Comparison of ENCODE assay signal across 8 mouse cellular contexts in the genomic region with DNA sequence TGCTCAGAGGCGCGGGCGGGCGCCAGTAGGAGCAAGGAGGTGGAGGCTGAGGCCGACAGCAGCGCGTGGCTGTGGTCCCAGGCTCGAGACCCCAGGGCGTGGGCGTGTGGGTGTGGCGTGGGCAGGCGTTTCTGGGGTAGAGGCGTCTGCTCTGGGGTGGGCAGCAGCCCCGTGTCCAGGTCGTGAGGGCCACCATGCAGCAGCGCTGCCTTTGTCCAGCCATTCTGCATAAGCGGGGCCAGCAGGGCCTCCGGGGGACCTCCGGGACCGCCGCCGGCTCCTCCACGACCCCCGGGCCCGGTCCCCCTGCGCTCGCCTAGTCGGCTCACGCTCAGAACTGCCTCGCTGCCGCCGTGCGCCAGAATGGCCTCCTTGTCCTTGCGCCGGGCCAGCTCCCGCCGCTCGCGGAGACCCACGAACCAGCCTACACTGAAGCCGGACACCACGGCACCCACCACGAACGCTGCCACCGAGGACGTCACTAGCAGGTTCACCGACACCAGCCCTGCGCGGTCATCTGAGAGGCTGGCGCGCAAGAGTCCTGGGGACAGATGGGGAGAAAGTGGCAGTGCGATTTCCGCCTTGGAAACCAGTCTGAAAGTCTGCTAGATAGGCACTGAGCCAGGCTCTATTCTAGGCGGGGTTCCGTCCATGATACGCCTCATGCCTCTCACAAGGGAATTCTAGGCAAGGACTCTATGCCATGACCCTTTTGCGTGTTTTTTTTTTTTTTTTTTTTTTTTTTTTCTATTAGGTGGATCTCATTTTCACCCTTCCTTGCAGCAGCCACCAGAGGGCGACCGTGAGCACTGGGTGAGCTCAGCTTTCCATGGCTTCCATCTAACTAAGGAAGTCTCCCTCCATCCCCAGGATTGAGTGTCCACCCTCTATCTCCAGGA. TPM values are rescaled to one million over a fixed set of nuclear protein-coding genes. Genes with fewer than 3 reads are reported as not detected.
A peak's percentile ranks its signal among the peaks of the same experiment; 100 is the strongest.
DNase-seq lines count a peak whose midpoint lies in the region; ATAC-seq lines count a peak whose summit lies in the region.

No protein-coding gene starts in this region.

- H3K27me3 ChIP-seq in kidney, embryonic 15.5 days = peaks cover 58% of the 10 kb centered on the region
- peaks cover 44% of the 10 kb centered on the region for H3K27me3 ChIP-seq in stomach, embryonic 15.5 days (replicated peaks)

- WGBS in kidney, embryonic 15.5 days = 12% methylated on average over 59 of the region's 59 CpGs
- 13% methylated on average over 59 of the region's 59 CpGs for WGBS in stomach, embryonic 15.5 days

- H3K9ac ChIP-seq in kidney, embryonic 15.5 days = peak overlapping the region; percentile 50
- H3K9ac ChIP-seq in stomach, embryonic 15.5 days = peak overlapping the region; percentile 20

- H3K27ac ChIP-seq in kidney, embryonic 15.5 days = no peak overlapping the region
- no peak overlapping the region for H3K27ac ChIP-seq in stomach, embryonic 15.5 days

- peak overlapping the region; percentile 49 for H3K4me3 ChIP-seq in kidney, embryonic 15.5 days (replicated peaks)
- H3K4me3 ChIP-seq in stomach, embryonic 15.5 days (replicated peaks) = peak overlapping the region; percentile 45

- peak; percentile 31; the same call in 1 of the 2 replicates for ATAC-seq in granulocyte monocyte progenitor cell, adult 5-6 weeks (replicated peaks; ENCODE audit: poor library complexity, severe bottlenecking)
- no peak for ATAC-seq in kidney, embryonic 15.5 days (replicated peaks; ENCODE audit: low FRiP score)
- peak; percentile 7; the same call in 1 of the 2 replicates for ATAC-seq in stomach, embryonic 15.5 days (ENCODE audit: insufficient read depth, low FRiP score, low read depth)

- H3K36me3 ChIP-seq in kidney, embryonic 15.5 days = no peaks in the 10 kb centered on the region
- H3K36me3 ChIP-seq in stomach, embryonic 15.5 days = no peaks in the 10 kb centered on the region

- peak overlapping the region; percentile 90 for H3K4me2 ChIP-seq in kidney, embryonic 15.5 days
- H3K4me2 ChIP-seq in stomach, embryonic 15.5 days = peak overlapping the region; percentile 78

- peak; percentile 70 to 82 for DNase-seq in adrenal gland, adult (ENCODE audit: inconsistent age in 2 of 2, low spot score in 1 of 2)
- DNase-seq in adrenal gland, postnatal 4 days (ENCODE audit: low spot score in 2 of 2) = no peak
- peak; percentile 49 for DNase-seq in A20 (ENCODE audit: low read depth, low spot score)
- DNase-seq in c-Kit-positive CD71-positive TER-119-positive erythroid progenitor cells, embryonic 14.5 days (ENCODE audit: low spot score) = peak; percentile 61
- DNase-seq in lung, postnatal 36 days = peak; percentile 62

- H3K4me1 ChIP-seq in kidney, embryonic 15.5 days = peaks cover 26% of the 10 kb centered on the region
- peaks cover 23% of the 10 kb centered on the region for H3K4me1 ChIP-seq in stomach, embryonic 15.5 days

- H3K9me3 ChIP-seq in kidney, embryonic 15.5 days (replicated peaks) = peaks cover 6% of the 10 kb centered on the region; the same call in 1 of the 2 replicates
- no peaks in the 10 kb centered on the region for H3K9me3 ChIP-seq in stomach, embryonic 15.5 days

RNA-seq across cellular contexts. Expression of a gene that starts 2.8 kb away (rescaled TPM):
- 10 to 100 TPM in 1 of 2 experiments, 1 to 10 TPM in 1; 5.5 to 10.1 TPM for total RNA-seq in adrenal gland, postnatal 4 days (2021)
- 0.45 and 0.96 TPM in 2 replicates for total RNA-seq in granulocyte monocyte progenitor cell, adult 5-6 weeks (2014; fragmentation: Nextera tagmentation)
- total RNA-seq in granulocyte monocyte progenitor cell, adult 5-6 weeks (2017) = 0.69 and 2.6 TPM in 2 replicates
- 0.39 and 0.53 TPM in 2 replicates for polyA plus RNA-seq in kidney, embryonic 15.5 days (2015; fragmentation: Nextera tagmentation; extraction: Ambion mirVana)
- polyA plus RNA-seq in stomach, embryonic 15.5 days (2015; fragmentation: Nextera tagmentation; extraction: Ambion mirVana) = 0.52 and 1.6 TPM in 2 replicates

RNA-seq across cellular contexts. Expression of a gene that starts 7.2 kb away (rescaled TPM):
- 10 to 100 TPM; 23.1 to 30.6 TPM for total RNA-seq in adrenal gland, postnatal 4 days (2021)
- not detected in 2 replicates for total RNA-seq in granulocyte monocyte progenitor cell, adult 5-6 weeks (2014; fragmentation: Nextera tagmentation)
- 0.09 TPM in 1 of 2 replicates, not detected in the other for total RNA-seq in granulocyte monocyte progenitor cell, adult 5-6 weeks (2017)
- polyA plus RNA-seq in kidney, embryonic 15.5 days (2015; fragmentation: Nextera tagmentation; extraction: Ambion mirVana) = 1.5 and 1.9 TPM in 2 replicates
- polyA plus RNA-seq in stomach, embryonic 15.5 days (2015; fragmentation: Nextera tagmentation; extraction: Ambion mirVana) = 0.42 and 0.59 TPM in 2 replicates

RNA-seq across cellular contexts. Expression of a gene that starts 15.0 kb away (rescaled TPM):
- 10 to 100 TPM; 29.9 to 37.0 TPM for total RNA-seq in adrenal gland, postnatal 4 days (2021)
- total RNA-seq in granulocyte monocyte progenitor cell, adult 5-6 weeks (2014; fragmentation: Nextera tagmentation) = not detected in 2 replicates
- total RNA-seq in granulocyte monocyte progenitor cell, adult 5-6 weeks (2017) = not detected in 2 replicates
- 0.08 and 0.12 TPM in 2 replicates for polyA plus RNA-seq in kidney, embryonic 15.5 days (2015; fragmentation: Nextera tagmentation; extraction: Ambion mirVana)
- 0.36 TPM in 2 replicates for polyA plus RNA-seq in stomach, embryonic 15.5 days (2015; fragmentation: Nextera tagmentation; extraction: Ambion mirVana)

RNA-seq across cellular contexts. Expression of a gene that starts 15.5 kb away (rescaled TPM):
- total RNA-seq in adrenal gland, postnatal 4 days (2021) = 10 to 100 TPM in 1 of 2 experiments, 1 to 10 TPM in 1; 9.6 to 12.2 TPM
- 4.3 and 5.1 TPM in 2 replicates for total RNA-seq in granulocyte monocyte progenitor cell, adult 5-6 weeks (2014; fragmentation: Nextera tagmentation)
- 6.0 and 7.7 TPM in 2 replicates for total RNA-seq in granulocyte monocyte progenitor cell, adult 5-6 weeks (2017)
- polyA plus RNA-seq in kidney, embryonic 15.5 days (2015; fragmentation: Nextera tagmentation; extraction: Ambion mirVana) = 1.5 TPM in 2 replicates
- 1.3 and 1.4 TPM in 2 replicates for polyA plus RNA-seq in stomach, embryonic 15.5 days (2015; fragmentation: Nextera tagmentation; extraction: Ambion mirVana)

RNA-seq across cellular contexts. Expression of a gene that starts 37.7 kb away (rescaled TPM):
- total RNA-seq in adrenal gland, postnatal 4 days (2021) = 1 to 10 TPM; 8.0 to 9.2 TPM
- 1.0 and 1.1 TPM in 2 replicates for total RNA-seq in granulocyte monocyte progenitor cell, adult 5-6 weeks (2014; fragmentation: Nextera tagmentation)
- 2.0 and 2.7 TPM in 2 replicates for total RNA-seq in granulocyte monocyte progenitor cell, adult 5-6 weeks (2017)
- polyA plus RNA-seq in kidney, embryonic 15.5 days (2015; fragmentation: Nextera tagmentation; extraction: Ambion mirVana) = 11.6 and 11.9 TPM in 2 replicates
- polyA plus RNA-seq in stomach, embryonic 15.5 days (2015; fragmentation: Nextera tagmentation; extraction: Ambion mirVana) = 13.2 and 14.8 TPM in 2 replicates

Comparison
In these comparisons a context has a peak if more than half of its experiments do, and no peak if none do; other contexts are left out.
1. DNase-seq: peak in adrenal gland, adult (2 of 2), A20 (single experiment), c-Kit-positive CD71-positive TER-119-positive erythroid progenitor cells, embryonic 14.5 days (single experiment) and lung, postnatal 36 days (single experiment); none in adrenal gland, postnatal 4 days (0 of 2).
2. RNA of a gene that starts 7.2 kb away (total RNA-seq): 23.1 to 30.6 TPM in adrenal gland, postnatal 4 days; 0.09 TPM in granulocyte monocyte progenitor cell, adult 5-6 weeks; every median in the first group is over 10 times any median in the second.
3. RNA of a gene that starts 15.0 kb away (total RNA-seq): 29.9 to 37.0 TPM in adrenal gland, postnatal 4 days; not detected in granulocyte monocyte progenitor cell, adult 5-6 weeks; every median in the first group is over 10 times any median in the second.